Mouse (Mus musculus) bone marrow, adult 2 months (tissue): Measurements from ENCODE around the gene Nktr. TPM values are rescaled to one million over a fixed set of nuclear protein-coding genes. Genes with fewer than 3 reads are reported as not detected.

Experiments used
- H3K27ac ChIP-seq: fragments of 200-500 bp; 2 replicates; pipeline ENCODE4 v1.5.1; 2012; ENCODE audit warnings: low read depth, mild to moderate bottlenecking, control low read depth, inconsistent platforms, low read length; ENCODE audit not compliant: control insufficient read depth, poor library complexity, insufficient read depth
- H3K4me1 ChIP-seq: fragments of 200-500 bp; 2 replicates; pipeline ENCODE4 v1.6.1; 2011; ENCODE audit warnings: low read length; ENCODE audit not compliant: control insufficient read depth, insufficient read depth
- H3K4me3 ChIP-seq: fragments of 200-500 bp; replicated peaks from 2 replicates; pipeline ENCODE3; 2011; ENCODE audit warnings: mild to moderate bottlenecking, low read depth, low read length, control low read depth; ENCODE audit not compliant: control insufficient read depth
- CTCF ChIP-seq: fragments of 200-500 bp; IDR thresholded peaks from 2 replicates; pipeline ENCODE4 v1.5.1; 2011; ENCODE audit warnings: low read length, control low read depth; ENCODE audit not compliant: control insufficient read depth, insufficient read depth
- POLR2A ChIP-seq: fragments of 200-500 bp; IDR thresholded peaks from 2 replicates; pipeline ENCODE4 v1.6.1; 2011; ENCODE audit warnings: low read depth, mild to moderate bottlenecking, control low read depth, low read length, borderline replicate concordance; ENCODE audit not compliant: control insufficient read depth
- WGBS: fragments of 180-500 bp; shearing (Covaris S2); methylation state at CpG from one replicate; pipeline ENCODE4 v1.1.7; 2018; 5-methylcytosine and 5-hydroxymethylcytosine counted together
- polyA plus RNA-seq: library from polyadenylated mRNA; stranded (reverse); fragments of >200 nt; gene quantifications from 2 replicates; pipeline ENCODE4 v1.2.4, GENCODE M21; 2011; ENCODE audit warnings: low replicate concordance; ENCODE audit not compliant: missing spikeins, insufficient read depth, insufficient read length

The Nktr gene
- polyA plus RNA-seq, 1 experiment = 50.9 TPM

GRCm38 (mm10) chr9:121791757-121792521 is 73.0 kb downstream of the Nktr start, which contains the start of gene Hhatl:
TSS of gene Hhatl (minus strand) at chr9:121792507.
- H3K27ac ChIP-seq = no peak within 1 kb of the TSS
- 51% methylated on average over 24 of the region's 24 CpGs for WGBS
- no peak within 1 kb of the TSS for H3K4me3 ChIP-seq
- no peaks in the 10 kb centered on the region for H3K4me1 ChIP-seq
- TF ChIP-seq CTCF (no peak), POLR2A (no peak)

DNA sequence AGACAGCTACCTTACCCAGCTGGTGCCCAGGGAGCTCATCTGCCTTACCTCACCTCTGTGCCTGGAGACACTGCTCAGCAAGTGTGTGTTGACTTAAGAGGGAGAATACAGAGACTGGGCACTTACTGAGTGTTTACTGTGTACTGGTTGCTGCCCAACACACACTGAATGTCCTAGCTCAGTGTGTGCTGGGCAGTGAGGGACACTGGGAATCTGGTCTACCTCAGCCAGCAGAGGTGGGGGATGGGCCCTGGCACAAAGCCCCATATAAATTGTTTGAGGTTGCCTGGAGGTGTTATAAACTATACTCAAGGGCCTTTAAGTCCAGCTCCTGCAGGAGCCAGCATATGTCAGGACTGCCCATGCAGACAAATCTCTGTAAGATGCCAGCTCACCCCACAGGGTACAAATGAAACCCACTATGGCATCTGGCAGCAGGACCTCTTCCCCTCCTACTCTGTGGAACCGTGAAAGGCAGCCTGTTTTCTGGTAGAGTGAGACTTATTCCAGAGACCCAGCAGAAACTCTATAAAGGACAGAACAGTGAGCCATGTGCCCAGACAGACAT is 76.1 kb downstream of the Nktr start:
- TF ChIP-seq CTCF = no peak
- TF ChIP-seq POLR2A = no peak
- Histone ChIP-seq H3K27ac (no peak overlapping the region), H3K4me3 (no peak overlapping the region), H3K4me1 (no peaks in the 10 kb centered on the region)
- WGBS = 37% methylated on average over 1 of the region's 1 CpGs

- no peak for TF ChIP-seq CTCF
- TF ChIP-seq POLR2A = no peak
- Histone ChIP-seq H3K4me3 (no peak overlapping the region), H3K27ac (no peak overlapping the region), H3K4me1 (no peaks in the 10 kb centered on the region)
- 36% methylated on average over 12 of the region's 12 CpGs for WGBS
These were observed 78.8 kb downstream of the Nktr start for GRCm38 (mm10) chr9:121797722-121798121.

DNA sequence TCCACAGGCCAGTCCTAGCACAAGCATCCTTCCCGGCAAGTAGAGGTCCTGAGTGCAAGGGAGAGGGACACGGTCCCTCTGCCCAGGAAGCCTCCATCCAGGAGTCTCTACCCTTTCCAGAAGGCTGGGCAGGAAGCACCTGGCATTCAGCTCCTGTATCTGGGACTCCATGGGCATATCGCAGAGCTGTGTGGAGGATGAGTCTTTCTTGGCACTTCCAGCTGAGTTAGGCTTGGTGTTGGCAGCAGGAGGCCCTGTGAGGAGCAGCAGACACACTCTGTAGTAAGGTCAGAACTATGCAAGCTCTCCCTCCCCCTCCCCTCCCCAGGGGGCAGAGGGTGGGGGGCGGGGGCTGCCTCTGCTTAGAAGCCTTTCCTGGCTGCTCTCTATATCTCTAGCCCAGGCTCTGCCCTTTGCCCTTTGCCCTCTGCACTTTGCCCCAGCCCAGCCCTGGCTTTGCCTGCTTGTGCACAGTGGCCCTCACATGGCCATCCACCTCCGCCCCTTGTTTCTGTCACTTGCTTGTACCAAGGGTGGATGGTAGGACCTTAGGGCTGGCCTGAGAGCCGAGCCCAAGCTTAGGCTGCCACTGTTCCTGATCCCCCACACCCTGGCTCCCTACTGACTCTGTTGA is 80.0 kb downstream of the Nktr start:
- TF ChIP-seq CTCF (no peak), POLR2A (no peak)

GRCm38 (mm10) chr9:121802747-121803146 is 83.8 kb downstream of the Nktr start:
- TF ChIP-seq CTCF (no peak), POLR2A (no peak)
- Histone ChIP-seq H3K4me3 (no peak overlapping the region), H3K27ac (no peak overlapping the region), H3K4me1 (no peaks in the 10 kb centered on the region)
- WGBS = 39% methylated on average over 7 of the region's 7 CpGs

More for the DNA sequence above, 80.0 kb downstream of the Nktr start:
- WGBS = 78% methylated on average over 6 of the region's 6 CpGs
- H3K4me3 ChIP-seq = no peak overlapping the region
- no peak overlapping the region for H3K27ac ChIP-seq
- H3K4me1 ChIP-seq = no peaks in the 10 kb centered on the region

Other genes starting within 250 kb of the Nktr start
- gene Cck, start 223.5 kb upstream of the Nktr start, polyA plus RNA-seq = not detected in 2 replicates
- not detected in 2 replicates for gene Lyzl4, start 77.1 kb upstream of the Nktr start, polyA plus RNA-seq
- gene Vipr1, start 76.5 kb upstream of the Nktr start, polyA plus RNA-seq = 0.72 TPM in 1 of 2 replicates, not detected in the other
- 4.5 and 8.3 TPM in 2 replicates for gene Sec22c, start 13.7 kb upstream of the Nktr start, polyA plus RNA-seq
- gene Ss18l2, start 8.8 kb upstream of the Nktr start, polyA plus RNA-seq = 39.6 and 72.1 TPM in 2 replicates
- gene Zfp651, start 40.2 kb downstream of the Nktr start, polyA plus RNA-seq = 2.0 and 3.0 TPM in 2 replicates
- gene Klhl40, start 58.4 kb downstream of the Nktr start, polyA plus RNA-seq = 0.62 and 1.1 TPM in 2 replicates
- not detected in 2 replicates for gene Hhatl, start 73.3 kb downstream of the Nktr start, polyA plus RNA-seq
- gene Ccdc13, start 120.3 kb downstream of the Nktr start, polyA plus RNA-seq = not detected in 2 replicates
- gene Higd1a, start 139.2 kb downstream of the Nktr start, polyA plus RNA-seq = 52.3 and 68.9 TPM in 2 replicates
- gene Ackr2, start 179.2 kb downstream of the Nktr start, polyA plus RNA-seq = not detected in 2 replicates
- gene Cyp8b1, start 197.1 kb downstream of the Nktr start, polyA plus RNA-seq = 0.77 TPM in 1 of 2 replicates, not detected in the other
- gene Fam198a, start 231.8 kb downstream of the Nktr start, polyA plus RNA-seq = 0.36 TPM in 1 of 2 replicates, not detected in the other